Mouse (Mus musculus) heart, embryonic 13.5 days (tissue): ENCODE results near the gene S1pr4. TPM values are rescaled to one million over a fixed set of nuclear protein-coding genes. Genes with fewer than 3 reads are reported as not detected.

Experiments used
- ATAC-seq: fragments of 200-750 bp; cut with Nextera tagmentation; 2 replicates; pipeline ENCODE4 v1.8.0; 2017; ENCODE audit warnings: moderate TSS enrichment; ENCODE audit not compliant: insufficient number of reproducible peaks, low FRiP score, low TSS enrichment; ENCODE audit errors: extremely low read depth
- H3K27ac ChIP-seq: fragments of 300-500 bp; sonication (generic); replicated peaks from 2 replicates; pipeline ENCODE4 v1.5.1; 2015; ENCODE audit warnings: moderate library complexity, mild to moderate bottlenecking, inconsistent platforms
- H3K27me3 ChIP-seq: fragments of 300-500 bp; sonication (generic); replicated peaks from 2 replicates; pipeline ENCODE4 v1.6.1; 2015; ENCODE audit warnings: mild to moderate bottlenecking, inconsistent platforms
- H3K36me3 ChIP-seq: fragments of 300-500 bp; sonication (generic); 2 replicates; pipeline ENCODE4 v1.6.1; 2015; ENCODE audit warnings: mild to moderate bottlenecking, inconsistent platforms
- H3K4me1 ChIP-seq: fragments of 300-500 bp; sonication (generic); 2 replicates; pipeline ENCODE4 v1.6.1; 2015; ENCODE audit warnings: inconsistent platforms
- H3K4me2 ChIP-seq: fragments of 300-500 bp; sonication (generic); 2 replicates; pipeline ENCODE4 v1.6.1; 2015; ENCODE audit warnings: inconsistent platforms, mild to moderate bottlenecking, moderate library complexity
- H3K4me3 ChIP-seq: fragments of 300-500 bp; sonication (generic); 2 replicates; pipeline ENCODE4 v1.5.1; 2015; ENCODE audit warnings: moderate library complexity, mild to moderate bottlenecking, inconsistent platforms
- H3K9ac ChIP-seq: fragments of 300-500 bp; sonication (generic); 2 replicates; pipeline ENCODE4 v1.6.1; 2015; ENCODE audit warnings: inconsistent platforms, mild to moderate bottlenecking, moderate library complexity
- H3K9me3 ChIP-seq: fragments of 300-500 bp; sonication (generic); 2 replicates; pipeline ENCODE4 v1.6.1; 2016; ENCODE audit warnings: inconsistent platforms
- WGBS: fragments of 180-500 bp; shearing (Covaris S2); methylation state at CpG from one replicate; pipeline ENCODE4 v1.1.7; 2015; ENCODE audit warnings: mixed read lengths; 5-methylcytosine and 5-hydroxymethylcytosine counted together
- polyA plus RNA-seq: library from polyadenylated mRNA; unstranded; fragments of >200 nt; fragmentation: Nextera tagmentation; extraction: Ambion mirVana; gene quantifications from 2 replicates; pipeline ENCODE4 v1.2.1, GENCODE M21; 2015

S1pr4 gene
- polyA plus RNA-seq, 1 experiment from 2014 or later: 0.53 TPM

DNA sequence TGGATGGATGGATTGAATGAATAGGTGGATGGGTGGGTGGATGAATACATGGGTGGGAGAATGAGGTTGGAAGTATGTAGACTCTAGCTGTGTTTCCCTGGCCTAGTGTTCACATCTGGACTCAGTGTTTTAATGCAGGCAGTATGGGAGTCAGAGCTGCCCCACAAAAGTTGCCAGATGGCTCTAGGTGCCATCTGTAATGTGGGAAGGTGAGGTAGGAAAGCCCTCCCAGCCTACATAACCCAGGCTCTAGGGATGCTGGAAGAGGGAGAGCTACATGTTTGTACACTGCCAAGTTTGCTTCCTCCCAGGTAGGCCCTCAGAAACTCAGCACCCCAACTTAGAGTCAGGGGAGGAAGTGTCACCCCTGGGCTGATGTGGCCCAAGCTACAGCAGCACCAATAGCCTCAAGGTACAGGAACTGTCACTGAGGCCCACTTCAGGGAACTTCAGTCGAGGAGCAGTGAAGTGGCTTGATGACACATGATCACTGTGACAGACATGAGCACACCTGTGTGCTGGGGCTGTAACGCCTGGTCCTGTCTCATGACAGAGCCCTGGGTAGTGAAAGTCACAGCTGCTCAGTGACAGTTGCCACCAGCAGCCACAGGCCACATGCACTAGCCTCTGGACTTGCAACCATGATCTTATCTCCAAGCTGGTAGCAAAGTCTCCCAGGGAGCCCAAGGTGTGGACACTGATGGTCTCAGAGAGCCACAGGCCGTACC is 38.6 kb upstream of the S1pr4 start:
- Histone ChIP-seq H3K36me3 (peaks cover 40% of the 10 kb centered on the region), H3K9ac (no peak overlapping the region), H3K4me3 (no peak overlapping the region), H3K9me3 (no peaks in the 10 kb centered on the region), H3K4me2 (no peak overlapping the region), H3K27me3 (no peaks in the 10 kb centered on the region), H3K27ac (no peak overlapping the region), H3K4me1 (peaks cover 38% of the 10 kb centered on the region)
- 65% methylated on average over 3 of the region's 3 CpGs for WGBS
- ATAC-seq: no peak

DNA sequence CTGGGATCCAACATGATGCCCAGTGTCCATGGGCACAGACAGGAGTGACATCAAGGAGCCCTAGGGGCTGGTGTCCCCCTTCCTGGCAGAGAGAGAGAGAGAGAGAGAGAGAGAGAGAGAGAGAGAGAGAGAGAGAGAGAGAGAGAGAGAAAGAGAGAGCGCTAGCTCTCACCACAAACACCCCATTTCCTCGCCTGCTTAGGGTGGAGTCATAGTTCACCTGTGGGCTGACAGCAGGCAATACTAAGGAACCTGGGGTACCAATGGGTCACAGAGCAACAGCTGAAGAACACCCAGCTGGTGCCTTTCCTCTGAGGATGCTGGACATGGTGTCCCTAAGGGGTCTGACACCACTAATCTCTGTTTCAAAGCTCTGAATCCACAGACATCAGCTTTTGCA is 37.5 kb upstream of the S1pr4 start:
- Histone ChIP-seq H3K27me3 (no peaks in the 10 kb centered on the region), H3K27ac (no peak overlapping the region), H3K4me2 (no peak overlapping the region), H3K4me1 (peaks cover 32% of the 10 kb centered on the region), H3K9me3 (no peaks in the 10 kb centered on the region), H3K9ac (no peak overlapping the region), H3K36me3 (peaks cover 50% of the 10 kb centered on the region), H3K4me3 (no peak overlapping the region)
- no peak for ATAC-seq
- 86% methylated on average over 2 of the region's 2 CpGs for WGBS

DNA sequence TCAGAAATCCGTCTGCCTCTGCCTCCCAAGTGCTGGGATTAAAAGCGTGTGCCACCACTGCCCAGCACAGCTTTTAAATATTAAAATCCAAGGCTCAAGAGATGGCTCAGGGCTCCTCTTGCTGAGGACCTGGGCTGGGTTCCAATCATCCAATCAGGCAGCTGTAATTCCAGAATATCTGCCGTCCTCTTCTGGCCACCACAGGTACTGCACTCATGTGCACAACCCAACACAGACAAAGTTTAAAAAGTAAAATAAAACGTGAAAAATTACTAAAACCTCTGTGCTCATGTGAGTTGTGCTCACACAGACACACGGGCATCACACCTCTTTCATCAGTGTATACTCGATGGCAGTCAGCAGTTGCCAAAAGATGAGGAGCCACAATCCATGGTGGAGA is 36.8 kb upstream of the S1pr4 start:
- H3K9me3 ChIP-seq: no peaks in the 10 kb centered on the region
- no peak overlapping the region for H3K27ac ChIP-seq
- H3K4me2 ChIP-seq: no peak overlapping the region
- WGBS: 68% methylated on average over 6 of the region's 6 CpGs
- no peak overlapping the region for H3K4me3 ChIP-seq
- H3K27me3 ChIP-seq: no peaks in the 10 kb centered on the region
- ATAC-seq: no peak
- peaks cover 25% of the 10 kb centered on the region for H3K4me1 ChIP-seq
- H3K36me3 ChIP-seq: peaks cover 57% of the 10 kb centered on the region
- H3K9ac ChIP-seq: no peak overlapping the region

DNA sequence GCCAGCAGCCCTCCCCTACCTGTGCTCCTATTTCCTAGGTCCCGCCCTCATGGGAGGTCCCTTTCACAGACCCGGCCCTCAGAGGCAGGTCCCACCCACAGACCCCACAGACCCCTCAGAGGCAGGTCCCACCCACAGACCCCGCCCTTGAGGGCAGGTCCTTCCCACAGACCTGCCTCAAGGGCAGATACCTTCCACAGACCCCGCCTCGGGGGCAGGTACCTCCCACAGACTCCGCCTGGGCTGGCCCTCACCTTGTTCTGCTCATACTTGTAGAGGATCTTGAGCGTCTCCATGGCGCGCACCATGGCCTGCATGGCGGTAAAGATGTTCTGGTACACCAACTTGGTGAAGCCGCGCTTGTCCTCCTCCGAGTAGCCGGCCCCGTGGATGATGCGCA is 34.9 kb upstream of the S1pr4 start:
- ATAC-seq: no peak

DNA sequence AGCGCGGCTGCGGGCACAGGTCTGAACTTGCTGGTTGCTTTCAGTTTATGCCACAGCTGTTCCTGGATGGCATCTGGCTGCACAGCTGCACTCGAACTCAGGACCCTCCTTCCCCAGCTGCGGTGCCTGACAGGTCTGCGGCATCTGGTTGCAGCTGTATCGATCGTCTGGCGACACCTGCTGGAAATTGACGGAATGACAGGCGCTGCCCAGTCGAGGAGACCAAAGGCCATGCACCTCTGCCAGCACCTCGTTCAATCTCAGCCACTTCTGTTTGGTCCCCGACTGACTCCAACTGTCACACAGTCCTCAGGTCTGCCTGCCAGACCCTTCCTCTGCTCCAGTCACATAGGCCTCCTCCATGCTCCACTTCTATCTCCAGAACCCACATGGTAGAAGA is 26.8 kb upstream of the S1pr4 start:
- Histone ChIP-seq H3K9me3 (no peaks in the 10 kb centered on the region), H3K36me3 (peaks cover 31% of the 10 kb centered on the region), H3K4me2 (no peak overlapping the region), H3K27me3 (no peaks in the 10 kb centered on the region; the same call in 1 of the 2 replicates), H3K4me1 (peaks cover 19% of the 10 kb centered on the region), H3K9ac (no peak overlapping the region), H3K27ac (no peak overlapping the region), H3K4me3 (no peak overlapping the region)
- no peak for ATAC-seq
- WGBS: 10% methylated on average over 14 of the region's 14 CpGs

More for the DNA sequence above, 34.9 kb upstream of the S1pr4 start:
- Histone ChIP-seq H3K9ac (no peak overlapping the region), H3K36me3 (peaks cover 73% of the 10 kb centered on the region), H3K27me3 (no peaks in the 10 kb centered on the region), H3K4me1 (peaks cover 17% of the 10 kb centered on the region), H3K4me3 (no peak overlapping the region), H3K4me2 (no peak overlapping the region), H3K9me3 (no peaks in the 10 kb centered on the region), H3K27ac (no peak overlapping the region)
- 66% methylated on average over 16 of the region's 16 CpGs for WGBS

DNA sequence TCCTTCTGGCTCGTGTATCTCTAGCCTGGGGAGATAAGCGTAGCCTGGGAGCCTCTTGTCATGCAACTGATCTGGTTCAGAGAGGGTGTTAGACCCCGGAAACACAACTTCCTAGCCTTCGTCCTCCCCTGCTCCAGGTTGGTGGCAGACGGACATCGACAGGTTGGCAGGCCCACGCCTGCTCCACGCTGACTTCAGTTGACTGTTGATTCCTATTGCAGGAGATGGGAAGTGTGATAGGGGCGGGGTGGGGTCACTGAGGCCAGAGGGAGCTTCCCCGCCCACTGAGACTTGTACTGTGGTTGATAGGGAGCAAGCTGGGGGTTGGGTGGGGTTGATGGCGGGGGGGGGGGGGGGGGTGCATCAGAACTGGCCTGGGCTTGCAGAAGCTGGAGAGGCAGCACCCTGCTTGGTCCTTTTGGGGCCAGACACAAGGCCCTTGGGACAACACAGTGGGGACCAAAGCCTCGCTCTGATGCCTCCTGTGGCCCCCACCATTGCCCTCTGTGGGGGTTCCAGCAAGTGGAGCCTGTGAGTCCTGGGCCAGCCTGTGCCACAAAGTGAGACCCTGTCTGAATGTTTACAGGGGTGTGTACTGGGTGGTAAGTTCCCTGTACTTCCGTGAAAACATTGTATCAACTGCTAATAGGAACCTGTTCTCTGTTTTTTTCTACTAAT is 25.2 kb upstream of the S1pr4 start:
- no peak overlapping the region for H3K9ac ChIP-seq
- no peak overlapping the region for H3K4me3 ChIP-seq
- WGBS: 42% methylated on average over 13 of the region's 13 CpGs

DNA sequence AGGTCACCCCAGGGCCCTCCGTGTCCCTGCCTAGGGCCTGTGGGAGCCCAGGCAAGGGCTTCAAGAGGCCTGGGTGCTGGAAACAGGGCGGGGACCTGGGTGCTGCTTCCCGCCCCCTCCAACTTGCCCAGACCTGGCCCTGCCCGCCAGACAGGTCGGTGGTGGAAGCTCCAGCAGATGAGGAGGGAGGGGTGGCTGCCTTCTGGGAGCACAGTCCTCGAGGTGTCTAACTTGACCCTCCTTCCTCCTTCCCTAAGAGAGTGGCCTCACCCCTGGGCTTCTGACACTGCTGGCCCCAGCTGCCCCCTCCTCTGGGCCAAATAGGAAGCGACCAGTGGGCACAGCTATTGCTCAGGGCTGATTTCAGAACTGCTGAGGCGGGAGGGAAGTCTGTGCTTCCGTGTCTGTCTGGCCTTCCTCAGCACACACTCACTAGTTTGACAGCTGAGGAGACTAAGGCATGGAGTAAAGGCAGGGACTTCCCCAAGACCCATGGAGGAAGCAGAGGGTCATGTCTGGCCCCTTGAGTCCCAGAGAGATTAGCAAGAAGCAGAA is 24.2 kb upstream of the S1pr4 start, which contains the start of gene Gna15:
Gna15 (minus strand) TSS at position 175 of the 555 bp plus-strand sequence.
- Histone ChIP-seq H3K27me3 (no peaks in the 10 kb centered on the region; the same call in 1 of the 2 replicates), H3K9me3 (no peaks in the 10 kb centered on the region), H3K36me3 (peaks cover 5% of the 10 kb centered on the region), H3K4me2 (peak within 1 kb of the TSS; percentile 49), H3K27ac (peak within 1 kb of the TSS; percentile 37), H3K4me1 (peaks cover 19% of the 10 kb centered on the region), H3K9ac (peak within 1 kb of the TSS; percentile 72), H3K4me3 (peak within 1 kb of the TSS; percentile 32)
- 5% methylated on average over 9 of the region's 9 CpGs for WGBS
- ATAC-seq: peak; percentile 49; the same call in 1 of the 2 replicates

More for the DNA sequence above, 25.2 kb upstream of the S1pr4 start:
- Histone ChIP-seq H3K27me3 (no peaks in the 10 kb centered on the region; the same call in 1 of the 2 replicates), H3K4me1 (peaks cover 19% of the 10 kb centered on the region), H3K27ac (0 out of 2 replicates have a peak overlapping the region, but pooled peaks have one; percentile 36), H3K4me2 (no peak overlapping the region), H3K36me3 (peaks cover 15% of the 10 kb centered on the region), H3K9me3 (no peaks in the 10 kb centered on the region)
- no peak for ATAC-seq

DNA sequence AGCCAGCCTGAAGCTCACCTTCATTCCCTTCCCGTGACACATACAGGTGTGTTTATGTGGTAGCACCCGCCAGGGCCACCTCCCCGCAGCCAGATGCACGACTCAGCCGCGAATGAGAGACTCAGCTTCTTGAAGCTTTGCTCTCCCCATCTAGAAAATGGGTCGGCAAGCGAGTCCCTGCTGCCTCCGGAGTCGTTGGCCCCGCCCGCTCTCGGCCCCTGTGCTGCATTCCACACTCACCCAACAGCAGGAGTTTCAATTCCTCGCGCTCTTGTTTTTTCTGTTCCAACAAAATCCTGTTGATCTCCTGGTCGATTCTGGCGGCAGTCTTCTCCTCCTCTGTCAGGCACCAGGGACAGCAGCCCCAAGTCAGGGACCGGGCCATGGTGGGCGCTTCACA is 23.6 kb upstream of the S1pr4 start:
- Histone ChIP-seq H3K36me3 (no peaks in the 10 kb centered on the region; the same call in 1 of the 2 replicates), H3K4me1 (peaks cover 19% of the 10 kb centered on the region), H3K9me3 (no peaks in the 10 kb centered on the region), H3K27ac (peak overlapping the region; percentile 37; the same call in 1 of the 2 replicates), H3K9ac (peak overlapping the region; percentile 72), H3K27me3 (no peaks in the 10 kb centered on the region; the same call in 1 of the 2 replicates), H3K4me2 (peak overlapping the region; percentile 49), H3K4me3 (peak overlapping the region; percentile 32)
- 8% methylated on average over 19 of the region's 19 CpGs for WGBS
- ATAC-seq: no peak

DNA sequence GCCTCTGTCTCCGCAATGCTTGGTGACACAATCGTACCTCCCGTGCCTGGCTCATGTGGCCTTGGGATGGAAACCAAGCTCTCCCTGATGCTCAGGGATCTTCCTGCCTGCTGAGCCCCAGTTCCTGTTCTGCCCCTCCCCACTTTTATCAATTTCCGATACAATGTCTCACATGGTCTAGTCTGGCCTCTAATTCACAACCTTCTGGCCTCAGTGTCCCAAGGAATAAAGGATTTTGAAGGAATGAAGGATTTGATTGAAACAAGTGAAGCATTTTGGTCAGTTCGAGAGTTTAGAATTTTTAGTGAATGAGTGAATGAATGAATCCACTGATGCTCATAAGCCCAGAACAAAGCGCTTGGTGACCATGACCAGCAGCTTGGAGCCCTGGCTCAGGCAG is 23.2 kb upstream of the S1pr4 start:
- no peaks in the 10 kb centered on the region for H3K36me3 ChIP-seq
- H3K4me3 ChIP-seq: peak overlapping the region; percentile 32
- peak overlapping the region; percentile 72 for H3K9ac ChIP-seq
- no peak overlapping the region for H3K27ac ChIP-seq
- H3K4me2 ChIP-seq: peak overlapping the region; percentile 49
- 63% methylated on average over 6 of the region's 6 CpGs for WGBS
- no peaks in the 10 kb centered on the region for H3K9me3 ChIP-seq
- H3K4me1 ChIP-seq: peaks cover 19% of the 10 kb centered on the region
- no peaks in the 10 kb centered on the region; the same call in 1 of the 2 replicates for H3K27me3 ChIP-seq
- ATAC-seq: no peak

DNA sequence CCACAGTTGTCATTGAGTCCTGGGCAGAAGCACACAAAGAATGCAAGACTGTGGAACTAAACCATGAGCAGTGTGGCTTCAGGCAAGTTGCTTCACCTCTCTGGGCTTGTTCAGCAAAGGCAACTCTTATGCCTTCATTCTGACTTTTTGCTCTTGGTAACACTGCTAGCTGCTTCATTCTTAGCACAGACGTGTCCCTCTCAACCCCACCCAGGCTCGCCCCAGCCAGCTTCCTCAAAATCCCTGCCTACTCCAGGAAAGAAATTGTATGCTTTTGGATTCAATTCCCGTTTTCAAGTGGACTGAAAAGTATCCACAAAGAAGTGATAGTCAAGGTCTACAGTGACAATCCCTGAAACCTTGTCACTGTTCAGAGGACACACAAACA is 20.0 kb upstream of the S1pr4 start:
- no peak for ATAC-seq
- no peak overlapping the region for H3K4me3 ChIP-seq
- no peak overlapping the region for H3K9ac ChIP-seq
- 61% methylated on average over 3 of the region's 3 CpGs for WGBS
- no peaks in the 10 kb centered on the region for H3K9me3 ChIP-seq
- peaks cover 4% of the 10 kb centered on the region; the same call in 1 of the 2 replicates for H3K27me3 ChIP-seq
- H3K36me3 ChIP-seq: no peaks in the 10 kb centered on the region
- no peak overlapping the region for H3K4me2 ChIP-seq
- H3K27ac ChIP-seq: no peak overlapping the region
- peaks cover 18% of the 10 kb centered on the region for H3K4me1 ChIP-seq

DNA sequence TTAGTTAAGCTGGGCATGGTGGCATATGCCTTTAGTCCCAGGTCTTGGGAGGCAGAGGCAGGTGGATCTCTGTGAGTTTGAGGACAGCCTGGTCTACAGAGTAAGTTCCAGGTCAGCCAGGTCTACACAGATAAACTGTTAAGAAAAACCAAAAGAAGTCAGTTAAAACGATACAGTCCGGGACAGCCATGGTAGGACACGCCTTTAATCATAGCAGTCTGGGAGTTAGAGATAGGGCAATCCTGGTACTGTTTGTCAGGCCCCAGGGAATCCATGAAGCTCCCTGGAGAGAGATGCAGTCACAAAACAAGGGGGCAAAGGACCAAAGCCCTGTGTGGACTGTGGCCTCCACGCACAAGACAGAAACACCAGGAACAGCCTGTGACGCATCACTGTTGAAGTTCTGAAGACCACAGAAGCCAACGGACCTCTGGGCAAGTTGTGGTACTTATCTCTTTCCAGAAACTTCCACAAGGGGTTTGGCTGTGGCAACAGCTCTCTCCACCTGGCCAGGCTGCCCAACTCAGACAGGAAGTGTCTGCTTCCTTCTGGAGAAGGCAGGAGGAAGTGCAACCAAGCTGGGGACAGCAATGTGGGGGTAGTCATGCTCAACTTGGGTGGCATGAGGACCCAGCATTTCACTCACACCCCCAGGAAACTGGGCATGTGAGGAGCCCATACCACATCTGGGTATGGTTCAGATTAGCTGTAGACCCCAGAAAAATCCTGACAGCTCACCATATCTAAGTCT is 19.5 kb upstream of the S1pr4 start:
- ATAC-seq: no peak
- Histone ChIP-seq H3K27ac (no peak overlapping the region), H3K9me3 (no peaks in the 10 kb centered on the region), H3K27me3 (0 out of 2 replicates have a peak, but pooled peaks cover 4% of the 10 kb centered on the region), H3K4me2 (no peak overlapping the region), H3K36me3 (no peaks in the 10 kb centered on the region), H3K9ac (no peak overlapping the region), H3K4me1 (peaks cover 12% of the 10 kb centered on the region), H3K4me3 (no peak overlapping the region)
- 52% methylated on average over 6 of the region's 6 CpGs for WGBS
